Mouse (Mus musculus) forebrain, embryonic 12.5 days (tissue): ENCODE results near the gene Nphp3. TPM values are rescaled to one million over a fixed set of nuclear protein-coding genes. Genes with fewer than 3 reads are reported as not detected.

Source experiments
- ATAC-seq: fragments of 200-750 bp; cut with Nextera tagmentation; 2 replicates; pipeline ENCODE4 v1.8.0; 2017; ENCODE audit warnings: moderate TSS enrichment; ENCODE audit not compliant: low FRiP score
- H3K27ac ChIP-seq: fragments of 300-500 bp; sonication (generic); 2 replicates; pipeline ENCODE4 v1.5.1; 2016; ENCODE audit warnings: mild to moderate bottlenecking
- H3K27me3 ChIP-seq: fragments of 300-500 bp; sonication (generic); 2 replicates; pipeline ENCODE4 v1.6.1; 2016; ENCODE audit warnings: mild to moderate bottlenecking
- H3K36me3 ChIP-seq: fragments of 300-500 bp; sonication (generic); replicated peaks from 2 replicates; pipeline ENCODE4 v1.6.1; 2016; ENCODE audit warnings: mild to moderate bottlenecking
- H3K4me1 ChIP-seq: fragments of 300-500 bp; sonication (generic); 2 replicates; pipeline ENCODE4 v1.6.1; 2016
- H3K4me2 ChIP-seq: fragments of 300-500 bp; sonication (generic); 2 replicates; pipeline ENCODE4 v1.6.1; 2016; ENCODE audit warnings: mild to moderate bottlenecking, moderate library complexity
- H3K4me3 ChIP-seq: fragments of 300-500 bp; sonication (generic); replicated peaks from 2 replicates; pipeline ENCODE4 v1.5.1; 2016; ENCODE audit warnings: mild to moderate bottlenecking
- H3K9ac ChIP-seq: fragments of 300-500 bp; sonication (generic); 2 replicates; pipeline ENCODE4 v1.6.1; 2016; ENCODE audit warnings: mild to moderate bottlenecking
- H3K9me3 ChIP-seq: fragments of 300-500 bp; sonication (generic); 2 replicates; pipeline ENCODE4 v1.6.1; 2016
- WGBS: fragments of 180-500 bp; shearing (Covaris S2); methylation state at CpG from one replicate; pipeline ENCODE4 v1.1.7; 2016; 5-methylcytosine and 5-hydroxymethylcytosine counted together
- polyA plus RNA-seq: library from polyadenylated mRNA; unstranded; fragments of >200 nt; fragmentation: Nextera tagmentation; extraction: Ambion mirVana; gene quantifications from 2 replicates; pipeline ENCODE4 v1.2.1, GENCODE M21; 2016

Nphp3 gene
- polyA plus RNA-seq, 1 experiment from 2014 or later = 6.2 TPM

- Histone ChIP-seq H3K4me1 (no peaks in the 10 kb centered on the region), H3K27ac (no peak overlapping the region), H3K9me3 (no peaks in the 10 kb centered on the region), H3K9ac (no peak overlapping the region), H3K27me3 (no peaks in the 10 kb centered on the region), H3K36me3 (no peaks in the 10 kb centered on the region), H3K4me3 (no peak overlapping the region), H3K4me2 (no peak overlapping the region)
- ATAC-seq = no peak
- WGBS = 77% methylated on average over 8 of the region's 8 CpGs
Measured at GRCm38 (mm10) chr9:104070863-104071604, 68.7 kb downstream of the Nphp3 start.

DNA sequence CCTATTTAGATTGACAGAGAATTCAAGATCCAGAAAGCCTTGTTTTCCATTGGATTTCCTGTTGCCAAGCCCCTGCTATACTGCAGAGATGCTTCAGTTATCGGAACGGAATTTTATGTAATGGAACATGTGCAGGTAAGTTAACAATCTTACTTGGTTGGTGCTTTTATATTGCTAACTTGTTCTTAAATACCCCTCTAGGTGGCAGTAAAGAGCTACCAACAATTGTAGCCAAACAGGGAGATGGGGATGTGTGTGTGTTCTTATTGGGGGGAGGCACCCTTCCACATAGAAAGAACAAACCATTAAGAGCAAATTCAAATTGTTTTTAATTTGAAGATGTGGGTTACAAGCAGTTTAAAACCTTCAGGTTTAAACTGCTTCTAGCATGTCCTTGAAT, 73.5 kb downstream of the Nphp3 start:
- no peak overlapping the region for H3K9ac ChIP-seq
- H3K4me2 ChIP-seq = no peak overlapping the region
- H3K9me3 ChIP-seq = no peaks in the 10 kb centered on the region
- H3K36me3 ChIP-seq = 0 out of 2 replicates have a peak, but pooled peaks cover 2% of the 10 kb centered on the region
- H3K27ac ChIP-seq = no peak overlapping the region
- WGBS = 70% methylated on average over 2 of the region's 2 CpGs
- no peak for ATAC-seq
- no peak overlapping the region for H3K4me3 ChIP-seq
- H3K27me3 ChIP-seq = no peaks in the 10 kb centered on the region
- no peaks in the 10 kb centered on the region for H3K4me1 ChIP-seq

DNA sequence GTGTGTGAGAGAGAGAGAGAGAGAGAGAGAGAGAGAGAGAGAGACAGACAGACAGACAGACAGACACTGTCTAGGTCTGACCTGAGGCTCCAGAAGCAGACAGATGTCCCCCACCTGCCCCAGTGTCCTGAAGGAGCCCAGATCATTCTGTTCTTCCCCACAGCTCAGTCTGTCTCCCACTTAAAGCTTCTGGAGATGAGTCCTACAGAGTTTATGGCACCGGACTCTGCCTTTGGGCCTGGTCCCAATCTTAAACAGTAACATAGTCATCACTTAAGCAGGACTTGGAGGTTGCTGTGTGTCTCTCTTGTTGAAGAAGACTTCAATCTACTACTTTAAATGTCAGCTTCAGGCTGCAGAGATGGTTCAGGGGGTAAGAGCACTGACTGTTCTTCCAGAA, 76.4 kb downstream of the Nphp3 start:
- Histone ChIP-seq H3K4me2 (no peak overlapping the region), H3K4me3 (no peak overlapping the region), H3K27ac (no peak overlapping the region), H3K4me1 (no peaks in the 10 kb centered on the region), H3K36me3 (0 out of 2 replicates have a peak, but pooled peaks cover 2% of the 10 kb centered on the region), H3K9ac (no peak overlapping the region), H3K27me3 (no peaks in the 10 kb centered on the region), H3K9me3 (no peaks in the 10 kb centered on the region)
- 96% methylated on average over 1 of the region's 1 CpGs for WGBS
- no peak for ATAC-seq

DNA sequence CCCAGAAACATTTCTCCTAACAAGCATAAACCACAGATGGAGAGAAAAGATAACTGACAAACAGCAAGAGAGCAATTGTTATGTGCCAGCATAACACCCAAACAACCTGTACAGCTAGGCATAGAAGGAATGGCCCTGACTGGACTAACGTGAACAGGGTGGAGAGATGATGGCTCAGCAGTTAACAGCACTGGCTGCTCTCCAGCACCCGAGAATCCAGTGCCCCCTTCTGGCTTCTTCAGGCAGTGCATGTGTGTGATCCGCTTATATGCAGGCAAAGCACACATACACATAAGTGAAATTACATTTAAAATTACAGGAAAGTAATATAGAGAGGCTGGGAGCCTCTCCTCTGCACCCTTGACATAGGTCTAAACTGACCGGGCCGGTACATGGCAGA, 77.0 kb downstream of the Nphp3 start:
- Histone ChIP-seq H3K27me3 (no peaks in the 10 kb centered on the region), H3K27ac (no peak overlapping the region), H3K9ac (no peak overlapping the region), H3K4me2 (no peak overlapping the region), H3K9me3 (no peaks in the 10 kb centered on the region), H3K4me3 (no peak overlapping the region), H3K4me1 (no peaks in the 10 kb centered on the region), H3K36me3 (0 out of 2 replicates have a peak, but pooled peaks cover 2% of the 10 kb centered on the region)
- WGBS = 49% methylated on average over 5 of the region's 5 CpGs
- ATAC-seq = no peak

GRCm38 (mm10) chr9:104080038-104080437, 77.7 kb downstream of the Nphp3 start:
- Histone ChIP-seq H3K36me3 (0 out of 2 replicates have a peak, but pooled peaks cover 2% of the 10 kb centered on the region), H3K9ac (no peak overlapping the region), H3K4me3 (no peak overlapping the region), H3K4me1 (no peaks in the 10 kb centered on the region), H3K27me3 (no peaks in the 10 kb centered on the region), H3K9me3 (no peaks in the 10 kb centered on the region), H3K27ac (no peak overlapping the region), H3K4me2 (no peak overlapping the region)
- ATAC-seq = no peak
- 86% methylated on average over 3 of the region's 3 CpGs for WGBS

DNA sequence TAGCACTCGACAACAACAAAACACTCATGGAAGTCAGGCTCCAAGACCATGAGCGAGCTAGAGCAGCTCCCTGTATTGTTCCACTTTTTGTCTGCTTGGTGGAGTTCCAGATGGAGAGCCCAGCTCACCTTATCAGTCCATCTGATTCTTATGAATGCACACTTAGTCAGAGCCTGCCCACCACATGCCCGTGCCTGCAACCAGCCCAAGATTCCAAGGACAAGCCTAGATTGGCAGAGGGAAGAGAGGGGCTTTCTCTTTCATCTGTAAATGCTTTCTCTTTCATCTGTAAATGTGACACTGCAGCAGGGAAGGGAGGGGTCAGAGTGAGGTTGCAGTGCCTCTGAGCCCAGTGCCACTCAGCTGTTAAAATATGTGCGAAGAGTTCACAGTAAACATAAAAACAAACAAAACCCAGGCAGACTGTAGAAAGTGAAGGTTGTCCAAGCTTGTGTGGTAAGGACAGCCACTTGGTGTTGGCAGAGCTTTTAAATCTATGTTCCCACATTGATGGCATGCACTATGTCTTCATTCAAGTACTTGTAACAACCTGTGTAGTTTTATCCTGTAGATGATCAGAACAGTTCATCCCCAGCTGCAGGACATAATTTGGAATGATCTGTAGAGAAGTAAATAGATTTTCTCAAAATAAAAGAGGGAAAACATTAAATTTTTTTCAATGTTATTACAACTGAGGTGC, 83.5 kb downstream of the Nphp3 start:
- no peak overlapping the region for H3K9ac ChIP-seq
- H3K27ac ChIP-seq = no peak overlapping the region
- no peaks in the 10 kb centered on the region for H3K9me3 ChIP-seq
- no peak overlapping the region for H3K4me2 ChIP-seq
- no peak for ATAC-seq
- no peaks in the 10 kb centered on the region for H3K27me3 ChIP-seq
- no peaks in the 10 kb centered on the region for H3K36me3 ChIP-seq
- no peak overlapping the region for H3K4me3 ChIP-seq
- H3K4me1 ChIP-seq = no peaks in the 10 kb centered on the region
- WGBS = 78% methylated on average over 4 of the region's 4 CpGs

GRCm38 (mm10) chr9:104088555-104088954, 86.2 kb downstream of the Nphp3 start:
- WGBS = 62% methylated on average over 8 of the region's 8 CpGs
- H3K4me3 ChIP-seq = no peak overlapping the region
- no peaks in the 10 kb centered on the region for H3K27me3 ChIP-seq
- no peak overlapping the region for H3K27ac ChIP-seq
- ATAC-seq = no peak
- no peak overlapping the region for H3K4me2 ChIP-seq
- no peaks in the 10 kb centered on the region for H3K4me1 ChIP-seq
- no peaks in the 10 kb centered on the region for H3K36me3 ChIP-seq
- H3K9ac ChIP-seq = no peak overlapping the region
- no peaks in the 10 kb centered on the region for H3K9me3 ChIP-seq

DNA sequence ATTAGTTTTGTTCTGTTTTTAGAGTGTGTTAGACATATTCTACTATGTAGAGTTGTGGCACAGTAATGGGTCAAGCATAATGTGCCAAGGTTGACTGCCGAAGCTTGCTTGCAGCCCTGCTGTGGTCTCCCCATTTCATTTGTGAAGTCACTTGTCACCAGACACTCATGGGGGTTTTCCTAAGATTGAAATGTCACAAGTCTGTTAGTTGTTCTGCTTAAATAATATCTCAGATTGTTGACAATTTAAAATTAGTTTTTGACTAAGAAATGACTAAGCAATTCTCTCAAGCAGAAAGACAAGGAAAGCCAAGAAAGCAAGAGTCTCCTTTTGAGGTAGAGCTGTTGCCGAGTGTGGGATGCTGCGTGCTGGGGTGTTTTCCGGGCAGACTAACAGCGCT, 90.6 kb downstream of the Nphp3 start:
- no peaks in the 10 kb centered on the region for H3K27me3 ChIP-seq
- no peak for ATAC-seq
- H3K4me1 ChIP-seq = no peaks in the 10 kb centered on the region
- no peak overlapping the region for H3K4me3 ChIP-seq
- H3K9ac ChIP-seq = no peak overlapping the region
- no peak overlapping the region for H3K4me2 ChIP-seq
- WGBS = 95% methylated on average over 5 of the region's 5 CpGs
- no peak overlapping the region for H3K27ac ChIP-seq
- no peaks in the 10 kb centered on the region for H3K36me3 ChIP-seq
- no peaks in the 10 kb centered on the region for H3K9me3 ChIP-seq

Other genes starting within 250 kb of the Nphp3 start
- gene Tmem108, start 240.7 kb upstream of the Nphp3 start, polyA plus RNA-seq = 34.5 and 35.6 TPM in 2 replicates
- not detected in 2 replicates for gene Gm28305, start 38.1 kb downstream of the Nphp3 start, polyA plus RNA-seq
- gene Uba5, start 60.6 kb downstream of the Nphp3 start, polyA plus RNA-seq = 61.3 and 62.6 TPM in 2 replicates
- 7.4 and 7.6 TPM in 2 replicates for gene Acad11, start 60.8 kb downstream of the Nphp3 start, polyA plus RNA-seq
- gene Ackr4, start 124.4 kb downstream of the Nphp3 start, polyA plus RNA-seq = 0.21 and 0.63 TPM in 2 replicates